ENCODE assay signal across 8 mouse cellular contexts in the genomic region with DNA sequence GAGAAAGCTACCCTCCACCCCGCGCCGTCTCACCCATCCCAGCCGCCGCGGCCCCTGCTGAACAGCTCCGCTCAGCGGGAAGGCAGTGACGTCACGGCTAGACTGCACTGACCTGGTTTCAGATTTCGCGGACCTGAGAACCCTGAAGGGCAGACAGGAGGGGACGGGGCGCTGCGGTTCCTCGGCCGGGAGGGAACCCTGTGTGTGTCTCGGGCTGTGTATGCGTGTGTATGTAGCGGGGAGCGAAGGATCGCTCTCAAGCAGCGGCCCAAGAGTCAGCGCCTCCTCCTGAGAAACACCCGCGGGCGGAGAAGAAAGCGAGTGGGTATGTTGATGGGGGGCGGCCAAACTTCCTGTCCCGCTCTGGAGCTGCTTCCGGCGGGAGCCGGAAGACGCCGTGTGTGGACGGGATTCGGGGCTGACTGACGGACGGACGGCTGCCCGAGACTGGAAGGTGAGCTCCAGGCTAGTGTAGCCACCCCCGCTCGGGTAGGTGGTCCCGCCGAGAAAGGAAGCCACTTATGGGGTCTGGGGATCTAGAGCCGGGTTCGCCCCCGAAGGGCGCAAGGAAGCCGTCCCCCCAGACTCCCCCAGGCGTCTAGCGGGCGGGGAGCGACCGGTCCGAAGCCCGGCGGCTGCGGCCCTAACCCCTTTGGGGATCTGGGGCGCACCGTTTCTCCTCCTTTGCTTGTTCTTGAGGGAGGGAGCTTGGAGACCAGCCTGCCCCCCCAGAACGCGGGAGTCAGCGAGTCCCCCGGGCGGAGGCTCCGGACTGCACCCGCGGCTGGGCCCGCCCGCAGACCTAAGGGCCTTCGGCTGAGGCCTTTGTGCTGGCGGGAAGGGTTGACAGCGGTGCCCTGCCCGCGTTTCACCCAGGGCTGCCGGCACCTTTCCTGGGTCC. TPM values are rescaled to one million over a fixed set of nuclear protein-coding genes. Genes with fewer than 3 reads are reported as not detected.
DNase-seq lines count a peak whose midpoint lies in the region; ATAC-seq lines count a peak whose summit lies in the region.

A gene (plus strand): TSS at position 132 of the 901 bp plus-strand sequence.

- DNase-seq in MN1 (ENCODE audit: low spot score): peak; percentile 89
- peak; percentile 90 for DNase-seq in cerebellum, adult 9-10 months
- peak; percentile 62 to 81 for DNase-seq in frontal cortex, adult 2 months (ENCODE audit: extremely low spot score in 1 of 2, low spot score in 1 of 2)
- DNase-seq in hindbrain, embryonic 11.5 days (ENCODE audit: low spot score): peak; percentile 89
- DNase-seq in layer of hippocampus, postnatal 10 days (ENCODE audit: low spot score in 2 of 2): peak; percentile 74 to 82
- peak; percentile 90 for DNase-seq in lung, postnatal 10 days
- DNase-seq in ovary, postnatal 36 days (ENCODE audit: low spot score): peak; percentile 84
- peak; percentile 86 for DNase-seq in thymus, postnatal 25 days

- under 1% methylated on average over 68 of the region's 77 CpGs for WGBS in hindbrain, embryonic 11.5 days

- H3K27ac ChIP-seq in hindbrain, embryonic 11.5 days (ENCODE audit: low read depth, low read length): peak within 1 kb of the TSS; percentile 87

- H3K9ac ChIP-seq in hindbrain, embryonic 11.5 days (ENCODE audit: low read depth, low read length): peak within 1 kb of the TSS; percentile 97

- ATAC-seq in hindbrain, embryonic 11.5 days (ENCODE audit: low FRiP score): peak; percentile 96

- H3K9me3 ChIP-seq in hindbrain, embryonic 11.5 days (ENCODE audit: control insufficient read depth, low read length): no peaks in the 10 kb centered on the region

- no peaks in the 10 kb centered on the region for H3K36me3 ChIP-seq in hindbrain, embryonic 11.5 days (ENCODE audit: control insufficient read depth, insufficient read depth, low read length)

- no peaks in the 10 kb centered on the region for H3K27me3 ChIP-seq in hindbrain, embryonic 11.5 days (ENCODE audit: control insufficient read depth, insufficient read depth, low read length)

- H3K4me2 ChIP-seq in hindbrain, embryonic 11.5 days (replicated peaks; ENCODE audit: low read depth, low read length): peak within 1 kb of the TSS; percentile 76

- H3K4me1 ChIP-seq in hindbrain, embryonic 11.5 days (replicated peaks; ENCODE audit: control insufficient read depth, insufficient read depth, low read length): peaks cover 3% of the 10 kb centered on the region; the same call in 1 of the 2 replicates

- peak within 1 kb of the TSS; percentile 91 for H3K4me3 ChIP-seq in hindbrain, embryonic 11.5 days (ENCODE audit: low read depth, low read length)

RNA-seq across cellular contexts. Expression of the gene that starts here (rescaled TPM):
- 36.9 and 37.2 TPM in 2 replicates for polyA plus RNA-seq in frontal cortex, adult 2 months (2012; rRNA removed)
- polyA plus RNA-seq in hindbrain, embryonic 11.5 days (2014; fragmentation: Nextera tagmentation; extraction: Ambion mirVana): 126 TPM in 2 replicates
- 10 to 100 TPM; 35.7 to 41.9 TPM for total RNA-seq in layer of hippocampus, postnatal 10 days (2021)

Comparison
In these comparisons a context has a peak if more than half of its experiments do, and no peak if none do; other contexts are left out.
1. Peak in every context shown above with its lines: DNase-seq, ATAC-seq, H3K4me3 ChIP-seq and H3K27ac ChIP-seq.